Mouse (Mus musculus): Measurements from ENCODE around the gene Lactbl1. TPM values are rescaled to one million over a fixed set of nuclear protein-coding genes. Genes with fewer than 3 reads are reported as not detected.

Gene Lactbl1
- polyA plus RNA-seq, 1 experiment from 2014 or later = not detected

- no peak overlapping the region for H3K4me2 ChIP-seq
- no peaks in the 10 kb centered on the region for H3K36me3 ChIP-seq (ENCODE audit: control insufficient read depth, insufficient read depth, low read length)
- H3K4me3 ChIP-seq (ENCODE audit: low read depth, low read length) = no peak overlapping the region
- DNase-seq (ENCODE audit: low spot score) (no peak), ATAC-seq (replicated peaks; ENCODE audit: low FRiP score) (no peak)
- no peaks in the 10 kb centered on the region for H3K4me1 ChIP-seq (replicated peaks; ENCODE audit: control insufficient read depth, insufficient read depth, low read length)
- H3K9me3 ChIP-seq (ENCODE audit: control insufficient read depth, low read length) = no peaks in the 10 kb centered on the region
- no peaks in the 10 kb centered on the region for H3K27me3 ChIP-seq (replicated peaks; ENCODE audit: control insufficient read depth, insufficient read depth, low read length)
- no peak overlapping the region for H3K9ac ChIP-seq (ENCODE audit: low read depth, low read length)
- H3K27ac ChIP-seq (ENCODE audit: low read depth, low read length) = no peak overlapping the region
- WGBS = 3% methylated on average over 1 of the region's 1 CpGs
Measured at GRCm38 (mm10) chr4:136621336-136621735, 1.1 kb upstream of the Lactbl1 start.

DNA sequence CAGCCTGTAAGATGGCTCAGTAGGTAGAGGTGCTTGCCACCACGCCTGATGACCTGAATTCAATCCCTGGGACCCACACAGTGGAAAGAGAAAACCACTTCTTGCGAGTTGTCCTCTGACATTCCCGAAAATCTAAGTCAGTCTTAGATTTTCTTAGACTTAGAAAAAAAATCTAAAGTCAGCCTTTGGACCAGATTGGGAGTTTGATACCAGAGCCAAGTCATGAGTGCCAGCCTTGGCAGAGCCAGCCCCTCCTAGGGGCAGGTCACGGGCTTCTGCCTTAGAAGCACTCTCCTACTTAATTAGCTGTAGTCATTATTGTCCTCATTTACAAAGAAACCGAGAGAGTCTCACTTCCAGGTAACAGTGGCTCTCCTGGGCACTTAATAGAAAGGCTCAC lies 465 bp upstream of the Lactbl1 start:
- no peaks in the 10 kb centered on the region for H3K9me3 ChIP-seq (ENCODE audit: control insufficient read depth, low read length)
- WGBS = 55% methylated on average over 5 of the region's 5 CpGs
- no peaks in the 10 kb centered on the region for H3K4me1 ChIP-seq (replicated peaks; ENCODE audit: control insufficient read depth, insufficient read depth, low read length)
- no peak overlapping the region for H3K4me3 ChIP-seq (ENCODE audit: low read depth, low read length)
- H3K9ac ChIP-seq (ENCODE audit: low read depth, low read length) = no peak overlapping the region
- H3K27me3 ChIP-seq (replicated peaks; ENCODE audit: control insufficient read depth, insufficient read depth, low read length) = no peaks in the 10 kb centered on the region
- no peak overlapping the region for H3K27ac ChIP-seq (ENCODE audit: low read depth, low read length)
- H3K36me3 ChIP-seq (ENCODE audit: control insufficient read depth, insufficient read depth, low read length) = no peaks in the 10 kb centered on the region
- H3K4me2 ChIP-seq = no peak overlapping the region
- ATAC-seq (replicated peaks; ENCODE audit: low FRiP score) (no peak), DNase-seq (ENCODE audit: low spot score) (no peak)

- WGBS = 46% methylated on average over 6 of the region's 6 CpGs
- no peak overlapping the region for H3K4me2 ChIP-seq
- H3K4me1 ChIP-seq (replicated peaks; ENCODE audit: control insufficient read depth, insufficient read depth, low read length) = no peaks in the 10 kb centered on the region
- H3K9me3 ChIP-seq (ENCODE audit: control insufficient read depth, low read length) = no peaks in the 10 kb centered on the region
- no peaks in the 10 kb centered on the region for H3K36me3 ChIP-seq (ENCODE audit: control insufficient read depth, insufficient read depth, low read length)
- no peak for DNase-seq (ENCODE audit: low spot score)
- no peak overlapping the region for H3K27ac ChIP-seq (ENCODE audit: low read depth, low read length)
- no peak for ATAC-seq (replicated peaks; ENCODE audit: low FRiP score)
- H3K4me3 ChIP-seq (ENCODE audit: low read depth, low read length) = no peak overlapping the region
- H3K9ac ChIP-seq (ENCODE audit: low read depth, low read length) = no peak overlapping the region
- H3K27me3 ChIP-seq (replicated peaks; ENCODE audit: control insufficient read depth, insufficient read depth, low read length) = no peaks in the 10 kb centered on the region
Measured at GRCm38 (mm10) chr4:136626590-136626989, 4.2 kb downstream of the Lactbl1 start.

GRCm38 (mm10) chr4:136631237-136631994 lies 9.0 kb downstream of the Lactbl1 start:
- WGBS = 88% methylated on average over 11 of the region's 11 CpGs

GRCm38 (mm10) chr4:136635995-136636394 lies 13.6 kb downstream of the Lactbl1 start:
- ATAC-seq (replicated peaks; ENCODE audit: low FRiP score) (no peak), DNase-seq (ENCODE audit: low spot score) (no peak)
- Histone ChIP-seq H3K9me3 (ENCODE audit: control insufficient read depth, low read length) (no peaks in the 10 kb centered on the region), H3K36me3 (ENCODE audit: control insufficient read depth, insufficient read depth, low read length) (no peaks in the 10 kb centered on the region), H3K4me1 (replicated peaks; ENCODE audit: control insufficient read depth, insufficient read depth, low read length) (peaks cover 8% of the 10 kb centered on the region), H3K9ac (ENCODE audit: low read depth, low read length) (no peak overlapping the region), H3K27ac (ENCODE audit: low read depth, low read length) (no peak overlapping the region), H3K4me2 (no peak overlapping the region), H3K27me3 (replicated peaks; ENCODE audit: control insufficient read depth, insufficient read depth, low read length) (peaks cover 31% of the 10 kb centered on the region), H3K4me3 (ENCODE audit: low read depth, low read length) (no peak overlapping the region)

More at GRCm38 (mm10) chr4:136631237-136631994, 9.0 kb downstream of the Lactbl1 start:
- no peaks in the 10 kb centered on the region for H3K4me1 ChIP-seq (replicated peaks; ENCODE audit: control insufficient read depth, insufficient read depth, low read length)
- no peaks in the 10 kb centered on the region for H3K9me3 ChIP-seq (ENCODE audit: control insufficient read depth, low read length)
- no peak overlapping the region for H3K9ac ChIP-seq (ENCODE audit: low read depth, low read length)
- DNase-seq (ENCODE audit: low spot score) (no peak), ATAC-seq (replicated peaks; ENCODE audit: low FRiP score) (no peak)
- H3K4me3 ChIP-seq (ENCODE audit: low read depth, low read length) = no peak overlapping the region
- no peaks in the 10 kb centered on the region for H3K36me3 ChIP-seq (ENCODE audit: control insufficient read depth, insufficient read depth, low read length)
- peaks cover 4% of the 10 kb centered on the region; the same call in 1 of the 2 replicates for H3K27me3 ChIP-seq (replicated peaks; ENCODE audit: control insufficient read depth, insufficient read depth, low read length)
- no peak overlapping the region for H3K27ac ChIP-seq (ENCODE audit: low read depth, low read length)
- no peak overlapping the region for H3K4me2 ChIP-seq

- H3K9ac ChIP-seq (ENCODE audit: low read depth, low read length) = no peak overlapping the region
- no peaks in the 10 kb centered on the region for H3K9me3 ChIP-seq (ENCODE audit: control insufficient read depth, low read length)
- no peak for DNase-seq (ENCODE audit: low spot score)
- WGBS = 54% methylated on average over 5 of the region's 5 CpGs
- H3K4me1 ChIP-seq (replicated peaks; ENCODE audit: control insufficient read depth, insufficient read depth, low read length) = peaks cover 8% of the 10 kb centered on the region
- no peak overlapping the region for H3K27ac ChIP-seq (ENCODE audit: low read depth, low read length)
- H3K4me3 ChIP-seq (ENCODE audit: low read depth, low read length) = no peak overlapping the region
- H3K36me3 ChIP-seq (ENCODE audit: control insufficient read depth, insufficient read depth, low read length) = no peaks in the 10 kb centered on the region
- no peak overlapping the region for H3K4me2 ChIP-seq
- no peak for ATAC-seq (replicated peaks; ENCODE audit: low FRiP score)
- peaks cover 31% of the 10 kb centered on the region for H3K27me3 ChIP-seq (replicated peaks; ENCODE audit: control insufficient read depth, insufficient read depth, low read length)
Measured at GRCm38 (mm10) chr4:136636511-136636910, 14.1 kb downstream of the Lactbl1 start.

DNA sequence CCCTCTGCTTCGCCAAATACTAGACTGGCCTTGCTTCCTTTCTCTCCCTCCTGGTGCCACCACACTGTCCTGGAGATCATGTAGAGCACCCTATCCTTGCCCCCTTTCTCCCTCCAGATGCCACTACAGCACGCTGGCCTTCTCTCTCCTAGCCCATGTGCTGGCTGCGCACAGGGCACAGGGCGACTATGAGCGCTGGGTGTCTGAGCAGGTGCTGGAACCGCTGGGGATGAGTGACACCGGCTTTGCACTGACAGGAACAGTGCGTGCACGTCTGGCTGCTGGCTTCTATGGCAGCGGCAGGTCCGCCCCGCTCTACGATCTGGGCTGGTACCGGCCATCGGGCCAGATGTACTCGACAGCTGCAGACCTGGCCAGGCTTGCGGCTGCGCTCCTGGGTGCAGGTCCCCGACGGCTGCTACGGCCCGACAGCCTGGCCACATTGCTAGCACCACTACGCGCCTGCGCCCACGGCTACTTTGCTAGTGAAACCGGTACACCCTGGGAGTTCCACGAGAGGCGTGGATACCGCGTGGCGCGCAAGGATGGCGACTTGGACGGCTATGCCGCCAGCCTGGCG lies 14.7 kb downstream of the Lactbl1 start:
- no peaks in the 10 kb centered on the region for H3K9me3 ChIP-seq (ENCODE audit: control insufficient read depth, low read length)
- no peak overlapping the region for H3K27ac ChIP-seq (ENCODE audit: low read depth, low read length)
- 22% methylated on average over 37 of the region's 37 CpGs for WGBS
- no peak for DNase-seq (ENCODE audit: low spot score)
- H3K9ac ChIP-seq (ENCODE audit: low read depth, low read length) = peak overlapping the region; percentile 38
- peaks cover 8% of the 10 kb centered on the region for H3K4me1 ChIP-seq (replicated peaks; ENCODE audit: control insufficient read depth, insufficient read depth, low read length)
- no peaks in the 10 kb centered on the region for H3K36me3 ChIP-seq (ENCODE audit: control insufficient read depth, insufficient read depth, low read length)
- H3K27me3 ChIP-seq (replicated peaks; ENCODE audit: control insufficient read depth, insufficient read depth, low read length) = peaks cover 31% of the 10 kb centered on the region
- H3K4me2 ChIP-seq = peak overlapping the region; percentile 78
- peak overlapping the region; percentile 53 for H3K4me3 ChIP-seq (ENCODE audit: low read depth, low read length)
- 0 out of 2 replicates have a peak, but pooled peaks have one; percentile 31 for ATAC-seq (replicated peaks; ENCODE audit: low FRiP score)

GRCm38 (mm10) chr4:136637563-136638229 lies 15.3 kb downstream of the Lactbl1 start:
- H3K27me3 ChIP-seq (replicated peaks; ENCODE audit: control insufficient read depth, insufficient read depth, low read length) = peaks cover 31% of the 10 kb centered on the region
- peak overlapping the region; percentile 53 for H3K4me3 ChIP-seq (ENCODE audit: low read depth, low read length)
- DNase-seq (ENCODE audit: low spot score) (peak; percentile 53), ATAC-seq (replicated peaks; ENCODE audit: low FRiP score) (no peak)
- H3K36me3 ChIP-seq (ENCODE audit: control insufficient read depth, insufficient read depth, low read length) = no peaks in the 10 kb centered on the region
- peak overlapping the region; percentile 78 for H3K4me2 ChIP-seq
- no peaks in the 10 kb centered on the region for H3K9me3 ChIP-seq (ENCODE audit: control insufficient read depth, low read length)
- H3K27ac ChIP-seq (ENCODE audit: low read depth, low read length) = no peak overlapping the region
- WGBS = 5% methylated on average over 76 of the region's 76 CpGs
- H3K9ac ChIP-seq (ENCODE audit: low read depth, low read length) = peak overlapping the region; percentile 38
- H3K4me1 ChIP-seq (replicated peaks; ENCODE audit: control insufficient read depth, insufficient read depth, low read length) = peaks cover 8% of the 10 kb centered on the region
